Mouse (Mus musculus) macrophage (primary cell): ENCODE results near the gene Stxbp5. TPM values are rescaled to one million over a fixed set of nuclear protein-coding genes. Genes with fewer than 3 reads are reported as not detected.
A peak's percentile ranks its signal among the peaks of the same experiment; 100 is the strongest.

Experiments used
- H3K27ac ChIP-seq: fragments of 350-480 bp; formaldehyde crosslinking; 2 replicates; pipeline ENCODE4 v1.9.0; 2021
- H3K36me3 ChIP-seq: fragments of 350-480 bp; formaldehyde crosslinking; 2 replicates; pipeline ENCODE4 v1.9.0; 2021; ENCODE audit errors: inconsistent target
- H3K4me3 ChIP-seq: fragments of 350-480 bp; formaldehyde crosslinking; 2 replicates; pipeline ENCODE4 v1.9.0; 2021; ENCODE audit errors: inconsistent target
- H3K79me2 ChIP-seq: fragments of 350-480 bp; formaldehyde crosslinking; 2 replicates; pipeline ENCODE4 v1.9.0; 2021; ENCODE audit errors: inconsistent target
- WGBS: methylation state at CpG from one replicate; pipeline ENCODE4 v1.1.7; 2026; ENCODE audit warnings: inconsistent platforms; ENCODE audit not compliant: missing documents; 5-methylcytosine and 5-hydroxymethylcytosine counted together
- polyA plus RNA-seq: library from polyadenylated mRNA; stranded (reverse); fragments of 250-400 nt; gene quantifications from 3 replicates; pipeline ENCODE4 v1.2.4, GENCODE M21; 2018; ENCODE audit warnings: inconsistent platforms

Stxbp5 gene
- polyA plus RNA-seq, 1 experiment from 2014 or later, result 56.5 TPM

DNA sequence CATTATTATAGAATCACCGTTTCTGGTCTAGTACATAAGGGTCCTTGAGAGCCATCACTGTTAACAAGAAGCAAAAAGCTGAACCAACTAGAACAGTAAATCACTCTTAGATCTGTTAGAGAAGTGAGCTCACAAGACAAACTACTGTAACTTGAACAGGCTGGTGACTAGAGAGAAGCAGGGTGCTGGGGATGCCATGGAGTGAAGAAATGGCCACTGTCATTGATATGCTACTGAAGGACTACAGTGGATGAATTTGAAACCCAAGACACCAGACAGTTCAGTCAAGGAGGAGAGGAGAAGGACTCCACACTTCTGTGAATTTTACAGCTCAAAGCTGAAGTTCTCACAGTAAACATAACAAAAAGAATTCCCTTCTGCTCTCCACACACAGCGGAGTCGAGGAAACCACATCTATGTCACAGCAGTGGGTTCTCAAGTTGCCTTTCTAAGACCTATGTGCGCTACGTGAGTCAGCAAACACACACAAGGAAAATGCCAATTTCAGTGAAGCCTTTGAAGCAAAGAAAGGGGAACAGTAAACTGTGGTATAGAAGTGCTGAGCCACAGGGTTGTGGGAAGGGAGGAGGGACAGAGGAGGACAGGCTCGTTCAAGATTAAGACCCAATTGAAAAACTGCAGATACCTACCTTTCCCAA is 20.7 kb downstream of the Stxbp5 start:
- no peak overlapping the region for H3K4me3 ChIP-seq
- peak overlapping the region; percentile 74 for H3K27ac ChIP-seq
- 3% methylated on average over 6 of the region's 6 CpGs for WGBS
- no peaks in the 10 kb centered on the region for H3K36me3 ChIP-seq
- peaks cover 85% of the 10 kb centered on the region for H3K79me2 ChIP-seq

DNA sequence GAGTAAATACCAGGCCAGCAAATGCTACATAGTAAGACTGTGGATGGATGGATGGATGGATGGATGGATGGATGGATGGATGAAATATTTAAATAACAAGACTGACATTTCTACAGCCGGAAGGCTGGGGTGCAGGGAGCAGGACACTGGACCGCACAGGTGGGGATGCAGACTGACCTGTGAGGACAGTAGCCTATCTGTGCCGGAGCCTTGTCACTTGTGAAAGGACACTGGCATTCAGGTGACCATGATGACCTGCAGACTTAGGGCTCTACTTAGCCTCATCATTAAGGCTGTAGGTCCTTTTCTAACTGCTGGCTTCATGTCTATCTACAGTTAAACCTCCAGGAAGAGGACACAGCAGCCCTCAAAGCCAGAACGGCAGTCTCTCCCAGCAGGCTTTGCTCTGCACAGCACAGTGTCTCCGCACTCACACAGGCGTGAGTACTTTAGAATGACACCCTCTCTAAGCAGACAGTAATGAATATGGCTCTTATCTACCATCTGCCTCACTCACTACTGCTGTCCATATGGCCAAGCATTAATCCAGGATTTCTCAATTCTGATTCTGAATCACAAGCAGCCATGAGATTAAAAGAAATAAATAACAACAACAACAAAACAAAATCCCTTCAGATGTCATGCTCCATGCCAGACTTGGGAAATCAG is 21.9 kb downstream of the Stxbp5 start:
- no peak overlapping the region for H3K4me3 ChIP-seq
- H3K27ac ChIP-seq, result peak overlapping the region; percentile 74
- peaks cover 85% of the 10 kb centered on the region for H3K79me2 ChIP-seq
- WGBS, result 88% methylated on average over 6 of the region's 6 CpGs
- no peaks in the 10 kb centered on the region for H3K36me3 ChIP-seq

DNA sequence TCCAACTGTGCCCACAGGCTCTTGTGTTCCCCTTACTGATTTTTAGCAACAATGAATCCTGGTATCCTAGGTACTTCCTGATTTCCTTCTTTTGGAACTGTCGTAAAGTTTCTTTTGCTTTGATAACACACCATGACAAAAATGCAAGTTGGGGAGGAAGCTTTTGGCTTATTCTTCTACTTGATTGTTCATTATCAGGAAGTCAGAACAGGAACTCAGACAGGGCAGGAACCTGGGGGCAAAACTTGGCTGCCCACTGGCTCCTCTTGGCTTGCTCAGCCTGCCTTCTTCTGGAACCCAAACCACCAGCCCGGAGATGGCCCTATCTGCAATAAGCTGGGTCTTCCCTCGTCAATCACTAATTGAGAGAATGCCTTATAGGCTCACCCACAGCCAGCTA is 25.0 kb downstream of the Stxbp5 start:
- Histone ChIP-seq H3K36me3 (no peaks in the 10 kb centered on the region), H3K27ac (peak overlapping the region; percentile 51), H3K79me2 (peaks cover 91% of the 10 kb centered on the region), H3K4me3 (no peak overlapping the region)
- 4% methylated on average over 3 of the region's 3 CpGs for WGBS

DNA sequence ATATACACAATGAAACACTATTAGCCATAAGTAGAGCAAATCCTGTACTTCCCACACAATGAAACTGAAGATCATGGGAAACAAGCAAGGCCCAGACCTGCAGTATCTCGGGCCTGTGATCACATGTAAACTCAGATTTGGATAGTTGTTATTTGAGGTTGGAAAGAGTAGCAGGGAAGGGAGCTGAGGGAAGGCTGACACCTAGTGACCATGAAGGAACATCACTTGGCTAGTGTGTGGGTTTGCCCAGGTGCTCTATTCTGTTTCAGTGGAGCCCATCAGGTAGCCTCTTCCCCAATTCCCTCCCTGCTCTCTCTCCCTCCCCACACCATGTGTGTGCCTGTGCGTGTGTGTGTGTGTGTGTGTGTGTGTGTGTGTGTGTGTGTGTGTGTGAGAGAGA is 28.7 kb downstream of the Stxbp5 start:
- H3K79me2 ChIP-seq, result peaks cover 95% of the 10 kb centered on the region
- H3K27ac ChIP-seq, result no peak overlapping the region
- WGBS, result 100% methylated on average over 1 of the region's 2 CpGs
- no peak overlapping the region for H3K4me3 ChIP-seq
- H3K36me3 ChIP-seq, result no peaks in the 10 kb centered on the region

DNA sequence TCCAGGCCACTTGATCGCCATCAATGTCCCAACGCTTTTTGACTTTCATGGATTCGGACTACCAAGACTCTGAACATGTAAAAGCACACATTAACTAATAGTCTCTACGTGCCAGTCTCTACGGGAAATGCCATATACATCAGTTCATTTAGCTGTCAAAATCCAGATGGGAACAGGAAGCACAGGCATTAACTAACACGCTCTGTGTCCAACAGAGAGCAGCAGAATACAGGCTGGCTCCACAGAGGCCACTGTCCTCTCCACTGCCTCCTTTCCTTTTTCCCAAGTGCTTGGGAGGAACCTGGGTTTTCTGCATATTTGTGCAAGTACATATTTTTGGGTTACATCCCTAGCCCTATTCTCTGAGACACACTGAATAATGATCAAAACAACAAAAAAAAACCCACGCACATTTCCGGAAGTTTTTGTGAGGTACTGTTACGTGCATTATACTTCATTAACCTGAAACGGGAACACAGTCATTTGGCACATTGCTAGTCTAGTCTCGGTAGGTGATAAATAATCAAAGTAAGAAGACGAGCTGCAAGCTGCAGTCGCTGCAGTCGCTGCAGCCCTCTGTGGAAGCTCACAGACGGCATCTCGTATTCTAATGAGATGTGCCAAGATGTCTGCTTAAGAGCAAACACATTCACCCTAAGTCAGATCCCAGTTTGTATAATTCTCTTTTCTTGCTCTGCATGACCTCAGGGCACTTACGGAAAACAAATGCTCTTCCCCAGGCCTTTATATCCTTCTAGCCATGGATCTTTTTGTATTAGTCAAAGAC is 33.9 kb downstream of the Stxbp5 start:
- peaks cover 96% of the 10 kb centered on the region for H3K79me2 ChIP-seq
- H3K27ac ChIP-seq, result no peak overlapping the region
- H3K36me3 ChIP-seq, result 0 out of 2 replicates have a peak, but pooled peaks cover 7% of the 10 kb centered on the region
- 90% methylated on average over 17 of the region's 17 CpGs for WGBS
- no peak overlapping the region for H3K4me3 ChIP-seq

DNA sequence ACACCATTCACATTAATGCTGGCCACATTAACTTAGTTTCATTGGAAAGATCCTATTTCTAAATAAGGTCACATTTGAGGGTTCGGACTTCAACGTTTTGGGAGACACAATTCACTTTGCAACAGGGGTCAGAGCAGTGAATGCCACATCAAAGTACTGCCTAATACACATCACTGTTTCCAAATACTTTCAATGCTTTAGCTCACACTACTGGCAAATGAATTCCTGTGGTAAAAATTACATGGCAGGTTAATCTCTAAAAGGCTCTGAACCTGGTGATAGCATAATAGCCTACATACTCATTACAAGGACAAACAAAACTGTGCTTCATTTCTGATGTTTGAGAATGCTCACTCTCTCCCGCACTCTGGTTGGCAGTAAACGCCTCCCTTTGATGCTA is 40.9 kb downstream of the Stxbp5 start:
- H3K27ac ChIP-seq, result no peak overlapping the region
- H3K4me3 ChIP-seq, result no peak overlapping the region
- WGBS, result 93% methylated on average over 4 of the region's 4 CpGs
- H3K36me3 ChIP-seq, result peaks cover 25% of the 10 kb centered on the region
- H3K79me2 ChIP-seq, result peaks cover 96% of the 10 kb centered on the region

DNA sequence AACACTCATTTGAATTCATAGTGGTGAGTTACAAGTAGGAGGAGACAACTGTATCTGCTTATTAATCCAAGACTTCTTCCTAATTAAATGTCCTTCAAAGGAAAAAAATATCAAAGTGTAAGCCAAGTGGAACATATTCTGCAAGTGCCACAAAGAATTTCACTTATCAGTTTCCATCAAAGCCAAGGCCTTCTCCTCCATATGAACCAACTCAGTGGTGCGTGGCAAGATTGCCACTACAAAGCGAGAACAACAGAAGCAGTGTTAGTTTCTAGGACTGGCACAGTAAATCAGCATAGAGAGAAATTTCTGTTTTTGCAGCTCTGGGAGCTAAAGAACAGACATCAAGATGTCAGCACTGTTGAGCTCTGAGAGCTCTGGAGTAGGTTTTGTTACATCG is 41.4 kb downstream of the Stxbp5 start:
- 98% methylated on average over 3 of the region's 3 CpGs for WGBS
- Histone ChIP-seq H3K79me2 (peaks cover 96% of the 10 kb centered on the region), H3K27ac (no peak overlapping the region), H3K4me3 (no peak overlapping the region), H3K36me3 (peaks cover 22% of the 10 kb centered on the region)

DNA sequence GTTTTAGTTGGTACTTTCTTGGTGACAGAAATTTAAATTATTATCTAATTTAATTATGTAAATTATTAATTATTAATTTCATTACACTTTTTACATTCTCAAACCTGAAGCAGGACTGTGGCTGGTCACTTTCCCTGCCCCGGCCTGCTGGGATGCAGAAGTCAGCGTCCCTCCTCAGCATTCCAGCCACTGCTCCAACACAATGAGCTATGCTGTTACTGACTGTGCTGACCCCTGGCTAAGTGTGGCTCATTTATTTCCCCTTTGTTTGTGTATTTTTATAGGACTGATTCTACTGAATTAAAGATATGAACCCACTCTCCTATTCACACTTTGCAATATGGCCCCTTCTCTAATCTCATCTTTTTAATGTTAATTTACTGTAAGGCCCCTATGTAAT is 43.0 kb downstream of the Stxbp5 start:
- peaks cover 96% of the 10 kb centered on the region for H3K79me2 ChIP-seq
- H3K27ac ChIP-seq, result no peak overlapping the region
- H3K36me3 ChIP-seq, result peaks cover 18% of the 10 kb centered on the region
- no peak overlapping the region for H3K4me3 ChIP-seq
- 93% methylated on average over 2 of the region's 2 CpGs for WGBS

DNA sequence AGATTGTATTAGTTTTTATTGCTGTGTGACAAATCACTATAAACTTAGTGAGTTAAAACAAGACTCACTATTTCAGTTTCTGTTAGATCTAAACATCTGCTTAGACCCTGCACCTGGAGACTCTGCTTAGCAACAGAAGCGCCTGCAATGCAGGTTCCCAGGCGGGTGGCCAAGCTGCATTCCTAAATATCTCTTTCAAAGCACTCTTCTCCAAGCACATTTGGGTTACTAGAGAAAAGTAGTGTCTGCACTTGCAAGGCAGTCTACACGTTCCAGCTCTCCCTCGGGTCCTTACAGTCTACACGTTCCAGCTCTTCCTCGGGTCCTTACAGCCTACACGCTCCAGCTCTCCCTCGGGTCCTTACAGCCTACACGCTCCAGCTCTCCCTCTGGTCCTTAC is 44.1 kb downstream of the Stxbp5 start:
- H3K36me3 ChIP-seq, result peaks cover 27% of the 10 kb centered on the region

DNA sequence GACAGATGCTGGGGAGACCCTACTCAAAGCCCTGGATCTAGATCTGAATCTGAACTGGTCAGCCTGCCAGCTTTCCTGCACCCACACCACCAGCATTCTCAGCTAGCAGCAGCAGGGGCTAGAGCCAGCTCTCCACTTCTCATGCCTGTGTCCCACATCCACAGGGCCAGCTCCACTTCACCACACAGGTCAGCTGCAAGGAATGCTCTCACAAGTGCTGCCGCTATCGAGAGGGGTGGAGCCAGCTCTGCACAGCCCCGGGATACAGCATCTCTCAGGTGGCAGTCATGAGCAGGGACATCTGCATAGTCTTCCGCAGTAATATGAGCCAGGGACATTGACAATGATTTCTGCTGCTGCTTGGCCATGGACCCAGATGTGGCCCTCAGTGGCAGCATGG is 54.5 kb downstream of the Stxbp5 start:
- H3K36me3 ChIP-seq, result peaks cover 4% of the 10 kb centered on the region; the same call in 1 of the 2 replicates

More for the DNA sequence above, 44.1 kb downstream of the Stxbp5 start:
- WGBS, result 91% methylated on average over 9 of the region's 9 CpGs
- no peak overlapping the region for H3K4me3 ChIP-seq
- H3K27ac ChIP-seq, result no peak overlapping the region
- peaks cover 99% of the 10 kb centered on the region for H3K79me2 ChIP-seq

DNA sequence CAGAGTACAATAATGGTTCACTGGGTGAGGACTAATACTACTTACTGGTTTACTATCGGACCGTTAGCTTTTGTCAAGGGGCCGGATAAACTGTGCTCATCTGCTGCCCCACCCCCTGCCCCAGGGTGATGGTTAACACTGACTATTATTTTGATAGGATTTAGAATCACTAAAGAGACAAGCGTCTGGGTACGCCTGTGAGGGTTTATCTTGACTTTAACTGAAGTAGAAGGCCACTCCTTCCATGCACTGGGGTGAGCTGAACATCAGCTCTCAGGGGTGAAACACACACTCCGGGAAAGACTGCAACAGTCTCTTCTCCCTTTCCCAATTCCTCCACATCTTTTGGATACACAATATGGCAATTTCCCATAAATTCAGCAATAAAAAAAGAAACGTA is 61.5 kb downstream of the Stxbp5 start:
- H3K4me3 ChIP-seq, result no peak overlapping the region
- H3K36me3 ChIP-seq, result peaks cover 38% of the 10 kb centered on the region
- H3K79me2 ChIP-seq, result no peaks in the 10 kb centered on the region
- 90% methylated on average over 7 of the region's 7 CpGs for WGBS
- no peak overlapping the region for H3K27ac ChIP-seq

More for the DNA sequence above, 54.5 kb downstream of the Stxbp5 start:
- no peak overlapping the region for H3K27ac ChIP-seq
- no peak overlapping the region for H3K4me3 ChIP-seq
- H3K79me2 ChIP-seq, result peaks cover 18% of the 10 kb centered on the region; the same call in 1 of the 2 replicates
- WGBS, result 100% methylated on average over 3 of the region's 4 CpGs

DNA sequence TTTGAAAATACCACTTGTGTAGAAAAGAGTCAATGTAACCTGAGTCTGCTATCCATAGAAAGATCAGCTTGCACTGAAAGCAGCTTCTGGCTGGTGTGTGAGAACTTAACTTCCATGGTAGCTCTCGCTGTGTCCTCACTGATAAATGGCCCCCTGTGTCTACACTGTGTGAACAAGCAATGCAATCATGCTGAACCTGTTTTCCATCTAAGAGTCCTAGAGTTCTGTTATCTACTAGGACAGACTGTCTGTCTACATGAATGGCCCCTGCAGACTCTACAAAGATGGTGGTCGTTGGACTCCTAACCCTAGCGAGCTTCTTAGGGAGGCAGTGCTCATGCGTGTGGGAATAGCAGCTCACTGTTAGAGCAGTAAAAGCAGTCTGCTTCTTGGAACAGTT is 65.9 kb downstream of the Stxbp5 start:
- Histone ChIP-seq H3K79me2 (no peaks in the 10 kb centered on the region), H3K36me3 (peaks cover 63% of the 10 kb centered on the region), H3K27ac (no peak overlapping the region), H3K4me3 (no peak overlapping the region)
- WGBS, result 94% methylated on average over 4 of the region's 4 CpGs

DNA sequence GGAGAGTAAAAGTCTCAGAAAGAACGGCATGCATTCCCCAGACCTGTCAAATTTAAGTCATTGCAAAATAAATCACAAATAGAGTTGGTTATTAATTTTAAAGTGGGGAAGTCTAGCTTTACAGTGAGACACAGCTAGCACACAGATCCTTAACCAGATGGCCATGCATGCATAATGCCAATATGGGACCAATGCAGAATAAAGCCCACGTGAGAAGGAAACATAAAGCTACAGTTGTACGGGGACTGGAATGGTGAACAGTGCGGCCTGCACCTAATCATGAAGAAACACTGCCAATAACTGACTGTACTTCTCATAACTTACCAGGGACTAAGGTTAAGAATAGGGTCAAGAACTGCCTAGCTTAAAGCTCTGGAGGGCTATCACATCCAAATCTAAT is 67.9 kb downstream of the Stxbp5 start:
- peaks cover 59% of the 10 kb centered on the region for H3K36me3 ChIP-seq
- H3K4me3 ChIP-seq, result no peak overlapping the region
- no peak overlapping the region for H3K27ac ChIP-seq
- WGBS, result 95% methylated on average over 4 of the region's 4 CpGs
- H3K79me2 ChIP-seq, result no peaks in the 10 kb centered on the region

DNA sequence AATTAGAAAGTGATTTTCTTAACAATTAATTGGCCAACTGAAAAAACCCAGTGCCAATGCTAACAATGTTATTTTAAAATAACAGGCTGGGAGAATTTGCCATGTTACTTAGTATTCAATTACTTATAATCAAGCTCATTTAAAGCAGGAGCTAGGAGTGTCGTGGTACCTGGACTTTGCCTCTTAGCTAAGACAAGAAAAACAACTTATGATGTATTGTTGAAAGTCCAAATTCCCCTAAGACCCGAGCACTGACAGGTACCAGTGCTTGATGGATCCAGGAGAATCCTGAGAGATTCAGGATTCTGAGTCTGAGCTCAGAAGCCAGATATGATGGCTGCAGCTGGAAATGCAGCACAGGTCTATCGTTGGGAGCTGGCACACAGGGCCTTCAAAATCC is 71.1 kb downstream of the Stxbp5 start:
- Histone ChIP-seq H3K27ac (no peak overlapping the region), H3K79me2 (no peaks in the 10 kb centered on the region), H3K36me3 (peaks cover 44% of the 10 kb centered on the region), H3K4me3 (no peak overlapping the region)
- WGBS, result 96% methylated on average over 3 of the region's 3 CpGs

DNA sequence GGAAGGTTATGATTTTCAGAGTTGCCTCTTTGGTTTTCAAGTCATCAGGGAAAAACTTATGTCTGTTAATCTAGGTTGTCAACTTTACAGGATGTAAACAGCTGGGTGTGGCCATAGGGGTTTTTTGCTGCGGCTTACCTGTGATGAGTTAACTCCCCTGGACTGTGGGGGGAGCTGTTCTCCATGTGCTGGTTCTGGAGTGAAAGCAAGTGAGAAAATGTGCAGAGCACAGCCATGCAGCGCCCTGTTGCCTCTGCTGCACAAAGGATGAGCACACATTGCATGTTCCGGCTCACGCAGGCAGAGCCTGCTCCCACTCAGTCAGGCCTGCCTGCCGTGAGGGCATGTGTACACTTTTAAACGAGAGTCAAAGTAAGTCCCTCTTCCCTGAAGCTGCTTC is 79.6 kb downstream of the Stxbp5 start:
- no peak overlapping the region for H3K4me3 ChIP-seq

More for the DNA sequence above, 79.6 kb downstream of the Stxbp5 start:
- no peaks in the 10 kb centered on the region for H3K79me2 ChIP-seq
- 90% methylated on average over 6 of the region's 6 CpGs for WGBS
- no peak overlapping the region for H3K27ac ChIP-seq
- peaks cover 15% of the 10 kb centered on the region; the same call in 1 of the 2 replicates for H3K36me3 ChIP-seq
